Mouse (Mus musculus): ENCODE results near the gene Oas1a.
"Not testable (repeated sequence)": the region's sequence is repeated elsewhere in the genome, so short reads cannot be mapped to it uniquely, and the experiment has no call there.

DNA sequence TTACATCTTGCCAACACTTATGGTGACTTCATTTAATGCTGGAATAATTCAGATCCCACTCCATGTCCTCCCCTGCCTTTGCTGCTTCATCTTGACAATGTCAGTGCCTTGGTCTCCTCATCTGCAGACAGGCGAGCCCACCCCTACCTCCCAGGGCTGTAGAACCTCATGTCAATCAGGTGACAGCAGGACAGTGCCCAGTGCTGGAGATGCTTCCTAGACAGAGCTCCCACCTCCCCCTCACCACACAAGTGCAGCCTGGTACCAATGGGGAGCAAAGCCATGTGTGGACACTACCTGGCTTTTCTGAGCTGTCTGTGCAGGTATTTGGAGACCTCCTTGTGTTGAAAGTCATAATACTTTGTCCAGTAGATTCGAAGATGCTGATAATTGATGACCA lies 28.5 kb downstream of the Oas1a start:
- TF ChIP-seq CTCF (IDR thresholded peaks at IDR 0.05; ENCODE audit: borderline replicate concordance, insufficient read depth, low read depth, low read length); POLR2A (IDR thresholded peaks at IDR 0.05; ENCODE audit: borderline replicate concordance, insufficient read depth, low read length): not testable (repeated sequence)
